Mouse (Mus musculus) adrenal gland, adult 2 months (tissue): ENCODE data around the gene Hif3a. TPM values are rescaled to one million over a fixed set of nuclear protein-coding genes. Genes with fewer than 3 reads are reported as not detected.
"Not testable (repeated sequence)": the region's sequence is repeated elsewhere in the genome, so short reads cannot be mapped to it uniquely, and the experiment has no call there.

Source experiments
- DNase-seq: peaks from one replicate; pipeline ENCODE4 v3.0.0; 2021
- long read RNA-seq: library from polyadenylated mRNA; stranded (forward); transcript quantifications from one replicate; pipeline ENCODE4 v2.0.0, GENCODE M21; 2021
- polyA plus RNA-seq: library from polyadenylated mRNA; depleted of rRNA; stranded (reverse); fragments of >200 nt; gene quantifications from 2 replicates; pipeline ENCODE4 v1.2.3, GENCODE M21; 2012; rRNA removed
- total RNA-seq, 2 experiments: library from RNA; stranded (reverse); gene quantifications; 2 replicates each; pipeline ENCODE4 v1.2.3; 2021

Gene Hif3a
- total RNA-seq (1 to 10 TPM; 1.6 to 3.2 TPM), polyA plus RNA-seq (3.1 and 4.0 TPM in 2 replicates)
- long read RNA-seq: 0 reads

- peak; percentile 25 for DNase-seq
These were observed at the start of gene Hif3a for GRCm38 (mm10) chr7:17062389-17062788. TSS of gene Hif3a (minus strand) at chr7:17062427.

GRCm38 (mm10) chr7:17101631-17102030 lies 39.4 kb upstream of the Hif3a start:
- DNase-seq: peak; percentile 48

- DNase-seq: peak; percentile 15
These were observed 29.1 kb upstream of the Hif3a start for GRCm38 (mm10) chr7:17091280-17091679.

GRCm38 (mm10) chr7:17090058-17090585 lies 27.9 kb upstream of the Hif3a start:
- peak; percentile 47 for DNase-seq

GRCm38 (mm10) chr7:17087731-17088130 lies 25.5 kb upstream of the Hif3a start:
- peak; percentile 53 for DNase-seq

- DNase-seq: no peak
These were observed 20.5 kb upstream of the Hif3a start for GRCm38 (mm10) chr7:17082766-17083165.

- no peak for DNase-seq
These were observed 15.9 kb upstream of the Hif3a start for GRCm38 (mm10) chr7:17078076-17078654.

GRCm38 (mm10) chr7:17076542-17076941 lies 14.3 kb upstream of the Hif3a start:
- DNase-seq: peak; percentile 33

- DNase-seq: peak; percentile 45
These were observed 11.8 kb upstream of the Hif3a start, which contains the start of gene Psg16 for GRCm38 (mm10) chr7:17073904-17074615. TSS of gene Psg16 (plus strand) at chr7:17074040.

- no peak for DNase-seq
These were observed 11.3 kb upstream of the Hif3a start for GRCm38 (mm10) chr7:17073513-17073903.

GRCm38 (mm10) chr7:17067651-17068050 lies 5.4 kb upstream of the Hif3a start:
- DNase-seq: not testable (repeated sequence)

GRCm38 (mm10) chr7:17067000-17067399 lies 4.8 kb upstream of the Hif3a start:
- no peak for DNase-seq

- peak; percentile 70 for DNase-seq
These were observed 4.2 kb upstream of the Hif3a start for GRCm38 (mm10) chr7:17066412-17066811.

GRCm38 (mm10) chr7:17065620-17066019 lies 3.4 kb upstream of the Hif3a start:
- DNase-seq: no peak

GRCm38 (mm10) chr7:17062845-17063244 lies 618 bp upstream of the Hif3a start:
- no peak for DNase-seq

- peak; percentile 34 for DNase-seq
These were observed 1.2 kb downstream of the Hif3a start for GRCm38 (mm10) chr7:17060782-17061605.

- peak; percentile 95 for DNase-seq
These were observed 2.0 kb downstream of the Hif3a start for GRCm38 (mm10) chr7:17060031-17060781.

GRCm38 (mm10) chr7:17059463-17059844 lies 2.8 kb downstream of the Hif3a start:
- no peak for DNase-seq

GRCm38 (mm10) chr7:17058816-17059462 lies 3.3 kb downstream of the Hif3a start:
- no peak for DNase-seq

- peak; percentile 48 for DNase-seq
These were observed 4.0 kb downstream of the Hif3a start for GRCm38 (mm10) chr7:17058071-17058689.
